Mouse (Mus musculus) kidney, adult 2 months (tissue): ENCODE results near the gene Gnaq.

Source experiments
- CTCF ChIP-seq: fragments of 200-500 bp; conservative IDR thresholded peaks from 2 replicates; pipeline ENCODE4 v1.5.1; 2011; ENCODE audit warnings: low read depth, mild to moderate bottlenecking, control low read depth, low read length, moderate library complexity, mixed read lengths; ENCODE audit not compliant: insufficient read depth, insufficient read length
- POLR2A ChIP-seq: fragments of 200-500 bp; IDR thresholded peaks from one replicate; pipeline ENCODE4 v1.6.1; 2011; ENCODE audit warnings: low read depth, low read length, control low read depth

GRCm38 (mm10) chr19:16254881-16255280 lies 122.2 kb downstream of the Gnaq start:
- no peak for TF ChIP-seq CTCF
- no peak for TF ChIP-seq POLR2A
